Mouse (Mus musculus): ENCODE measurements around the gene Zdhhc6.

The Zdhhc6 gene

DNA sequence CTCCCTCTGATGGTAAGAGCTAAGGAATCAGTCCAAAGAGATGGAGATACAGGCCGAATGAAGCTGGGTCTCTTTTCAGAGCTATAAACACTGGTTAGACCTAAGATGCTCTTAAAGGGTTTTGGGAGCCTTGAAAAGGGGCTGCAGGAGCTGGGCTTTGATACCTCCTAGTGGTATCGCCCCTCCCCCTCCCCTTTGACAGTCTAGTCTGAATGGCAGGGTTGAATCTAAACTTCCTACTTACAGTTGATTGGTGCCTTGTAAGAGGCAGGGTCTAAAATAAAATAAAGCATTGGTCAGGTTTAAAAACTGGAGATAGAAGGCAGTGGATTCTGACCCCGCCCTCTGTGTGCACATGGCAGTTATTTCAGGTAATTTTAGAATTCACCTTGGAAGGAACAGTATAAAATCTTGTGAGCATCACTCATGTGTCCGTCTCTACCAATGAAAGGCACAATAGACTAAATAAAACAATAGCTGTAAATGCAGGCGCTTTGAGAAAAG lies 61.3 kb downstream of the Zdhhc6 start:
- peak; percentile 48 for DNase-seq

DNA sequence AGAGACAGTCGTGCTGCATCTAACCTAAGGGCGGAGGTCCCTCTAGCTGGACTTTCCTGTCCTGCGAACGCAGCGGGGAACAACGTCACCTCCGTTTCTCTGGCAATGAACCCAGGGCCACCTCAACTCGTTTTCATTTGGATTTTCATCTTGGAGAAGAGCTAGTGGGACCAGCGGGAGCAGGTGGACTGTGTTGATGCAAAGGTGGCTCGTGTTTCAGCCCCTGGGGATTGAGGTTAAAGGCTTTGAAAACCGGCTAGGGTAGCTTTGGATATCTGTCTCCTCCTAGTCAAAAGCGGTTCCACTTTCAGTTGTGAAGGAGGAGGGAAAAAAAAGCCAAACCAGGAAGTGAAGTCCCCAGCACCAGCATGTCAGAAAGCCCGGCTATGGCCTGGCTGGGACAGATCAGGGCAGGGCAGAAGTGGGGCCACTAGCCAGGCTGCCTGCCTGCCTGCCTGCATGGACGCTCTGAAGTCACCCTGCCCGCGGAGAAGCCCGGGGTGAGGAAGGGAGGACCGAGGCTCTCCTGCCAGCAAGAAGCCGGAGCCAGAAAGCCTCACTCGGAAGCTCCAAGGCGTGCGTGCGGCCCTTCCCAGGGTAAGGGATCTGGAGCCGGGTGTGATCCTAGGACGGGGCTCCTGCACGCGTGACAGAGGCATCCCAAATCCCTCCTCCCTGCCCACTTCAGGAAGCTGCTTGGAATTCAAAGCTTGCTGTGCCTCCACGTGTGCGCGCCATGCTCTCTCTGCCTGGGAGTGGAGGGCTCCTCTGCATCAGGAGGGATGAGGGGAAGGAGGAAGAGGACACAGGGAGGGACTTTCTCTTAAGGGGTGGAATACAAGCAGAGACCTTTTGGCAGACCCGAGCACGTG lies 62.0 kb downstream of the Zdhhc6 start:
- DNase-seq: peak; percentile 74

DNA sequence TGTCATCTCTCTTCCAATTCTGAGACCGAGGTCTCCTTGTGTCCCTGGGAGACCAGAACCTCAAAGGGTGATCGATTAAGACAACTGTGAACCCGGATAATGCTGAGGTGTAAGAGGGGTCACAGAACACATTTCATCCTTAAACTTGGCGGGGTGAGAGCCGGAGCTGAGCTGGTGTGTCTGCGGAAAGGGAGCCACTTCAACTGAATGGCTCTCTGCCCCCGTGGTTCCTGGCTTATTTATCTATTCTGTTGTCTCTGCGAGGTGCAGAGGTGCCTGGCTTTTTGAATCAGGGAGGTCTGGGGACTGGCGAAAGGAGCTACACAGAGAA lies 62.6 kb downstream of the Zdhhc6 start:
- DNase-seq: peak; percentile 39

DNA sequence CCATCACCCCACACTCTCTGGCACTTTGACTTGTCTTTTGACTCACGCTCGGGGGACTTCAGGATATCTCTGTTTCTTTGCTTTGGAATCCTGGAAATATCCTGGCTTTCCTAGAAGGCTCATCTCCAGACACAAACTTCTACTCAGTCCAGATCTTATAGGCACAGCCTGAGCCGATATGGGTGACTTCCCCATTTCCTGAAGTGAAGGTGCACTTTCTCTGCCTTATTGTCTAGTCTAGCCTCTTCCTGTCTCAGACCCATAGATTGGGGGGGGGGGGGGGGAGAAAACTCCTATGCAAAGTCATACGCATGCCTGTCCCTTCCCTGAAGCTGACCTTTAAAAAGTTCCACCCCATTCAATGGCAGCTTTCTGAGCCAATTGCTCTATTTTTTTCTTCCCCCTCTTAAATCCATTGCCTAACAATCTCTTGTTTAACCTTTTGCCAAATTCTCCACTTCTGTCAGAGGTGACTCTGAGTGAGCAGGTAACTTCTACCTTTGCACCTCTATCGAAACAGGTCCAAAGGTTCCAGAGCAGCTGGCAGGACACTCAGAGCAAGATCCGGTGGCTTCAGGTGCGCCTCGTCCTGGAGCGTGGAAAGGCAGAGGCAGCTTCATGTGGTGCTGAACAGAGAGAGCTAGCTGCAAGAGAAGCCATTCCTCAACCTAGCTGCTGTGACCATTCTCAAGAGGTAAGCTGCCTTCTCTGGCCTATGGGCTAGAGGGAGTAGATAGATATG lies 64.3 kb downstream of the Zdhhc6 start, which contains the start of gene Acsl5:
Gene Acsl5, plus strand, starts transcription at position 556 of the 742 bp plus-strand sequence.
- DNase-seq: no peak

DNA sequence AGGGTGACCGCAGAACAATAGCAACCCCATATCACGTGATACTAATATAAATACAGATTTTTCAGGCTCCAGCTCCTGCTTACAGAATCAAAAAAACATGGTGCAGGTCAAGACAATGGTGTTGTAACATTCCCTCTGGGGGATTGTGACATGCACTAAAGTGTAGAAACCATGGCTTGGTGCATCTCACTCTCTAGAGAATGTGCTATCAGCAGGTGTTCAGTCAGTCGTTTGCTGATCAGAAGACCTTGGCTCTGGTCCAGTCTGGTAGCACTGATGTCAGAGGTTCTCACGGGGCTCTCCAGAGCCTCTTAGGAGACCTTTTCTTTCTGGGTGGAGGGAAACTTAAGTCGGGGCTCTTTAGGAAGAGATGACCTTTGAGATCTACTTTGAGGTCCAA lies 65.4 kb downstream of the Zdhhc6 start:
- no peak for DNase-seq

DNA sequence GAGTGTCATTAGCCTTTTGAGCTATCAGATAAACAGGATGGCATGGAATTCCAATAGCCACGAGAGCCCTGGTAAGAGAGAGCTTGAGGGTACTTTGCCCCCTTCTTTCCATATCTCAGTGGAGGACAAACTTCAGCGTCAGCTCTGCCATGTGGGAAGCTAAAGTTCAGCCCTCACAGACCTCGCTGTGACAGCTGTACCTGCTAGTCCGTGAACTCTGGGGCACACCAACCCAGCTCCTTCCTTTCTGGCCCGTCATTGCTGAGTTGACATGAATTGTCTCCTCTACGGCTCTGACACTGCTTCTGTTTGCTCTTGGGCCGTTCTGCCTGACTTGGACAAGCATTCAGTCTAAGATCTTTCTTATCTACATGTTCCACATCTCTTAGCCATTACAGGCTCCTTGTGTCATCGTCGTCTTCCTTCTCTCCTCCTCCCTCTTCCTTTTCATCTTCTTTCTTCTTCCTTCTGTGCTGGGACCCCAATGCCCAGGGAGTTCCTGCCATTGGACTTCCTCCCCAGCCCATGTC lies 67.8 kb downstream of the Zdhhc6 start:
- no peak for DNase-seq

DNA sequence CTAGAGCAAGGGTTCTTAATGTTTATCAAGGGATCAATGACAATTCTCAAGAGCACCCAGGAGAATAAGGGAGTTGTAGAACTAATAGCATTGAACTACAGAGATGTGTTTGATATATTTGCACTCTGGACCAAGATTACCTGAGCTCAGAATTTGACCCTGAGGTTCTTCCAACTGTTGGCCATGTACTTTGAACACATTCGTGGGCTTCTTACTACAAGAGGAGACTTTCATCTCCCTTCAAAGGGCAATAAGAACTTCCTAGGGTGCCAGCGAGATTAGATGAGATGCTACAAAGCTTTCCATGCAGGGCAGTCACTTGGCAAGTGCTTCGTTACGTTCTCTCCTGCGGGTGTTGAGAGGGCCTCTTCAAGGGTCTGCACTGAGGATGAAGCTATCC lies 68.3 kb downstream of the Zdhhc6 start:
- no peak for DNase-seq

DNA sequence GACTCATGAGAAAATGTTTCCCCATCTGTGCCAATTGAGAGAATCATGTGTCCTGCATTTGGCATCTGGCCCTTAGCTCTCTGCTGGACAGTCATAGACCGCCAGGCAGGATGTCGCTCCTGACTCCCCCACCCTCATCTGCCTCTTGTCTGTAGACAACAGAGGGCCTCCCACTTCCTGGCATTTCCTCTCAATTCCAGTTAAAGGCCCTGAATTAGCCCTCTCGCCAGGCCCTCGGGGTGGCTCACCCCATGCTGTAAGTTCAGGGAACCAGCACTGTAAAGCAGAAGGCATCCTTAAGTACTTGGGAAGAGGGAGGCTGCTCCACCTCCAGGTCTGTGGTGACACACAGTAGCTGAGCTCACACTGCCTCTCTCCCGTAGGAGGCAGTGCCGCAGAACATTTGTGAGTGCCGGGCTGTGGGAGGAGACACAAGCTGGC lies 71.0 kb downstream of the Zdhhc6 start:
- peak; percentile 94 for DNase-seq

DNA sequence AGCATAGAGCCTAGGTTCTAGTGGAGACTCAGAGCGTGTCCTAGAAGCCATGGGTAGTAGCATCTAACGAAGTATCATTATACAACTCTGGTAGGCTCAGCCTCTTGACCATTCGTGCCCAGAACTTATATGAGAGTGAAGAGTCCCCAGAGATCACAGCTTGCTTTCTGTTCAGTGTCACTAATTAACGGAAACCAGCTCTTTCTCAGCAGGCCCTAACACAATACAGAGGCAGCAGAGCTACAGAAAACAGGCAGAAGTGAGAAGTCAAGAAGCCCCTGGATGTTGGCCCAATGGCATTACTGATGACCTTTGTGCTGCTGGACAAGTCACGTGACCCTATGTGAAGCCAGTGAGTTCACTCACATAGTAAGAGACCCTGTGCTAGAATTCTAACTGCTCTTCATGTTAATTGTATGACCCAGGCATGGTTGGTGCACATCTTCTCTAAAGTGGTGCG lies 74.6 kb downstream of the Zdhhc6 start, which contains the start of gene Gucy2g:
Gene Gucy2g, minus strand, starts transcription at position 51 of the 460 bp plus-strand sequence.
- DNase-seq: no peak

DNA sequence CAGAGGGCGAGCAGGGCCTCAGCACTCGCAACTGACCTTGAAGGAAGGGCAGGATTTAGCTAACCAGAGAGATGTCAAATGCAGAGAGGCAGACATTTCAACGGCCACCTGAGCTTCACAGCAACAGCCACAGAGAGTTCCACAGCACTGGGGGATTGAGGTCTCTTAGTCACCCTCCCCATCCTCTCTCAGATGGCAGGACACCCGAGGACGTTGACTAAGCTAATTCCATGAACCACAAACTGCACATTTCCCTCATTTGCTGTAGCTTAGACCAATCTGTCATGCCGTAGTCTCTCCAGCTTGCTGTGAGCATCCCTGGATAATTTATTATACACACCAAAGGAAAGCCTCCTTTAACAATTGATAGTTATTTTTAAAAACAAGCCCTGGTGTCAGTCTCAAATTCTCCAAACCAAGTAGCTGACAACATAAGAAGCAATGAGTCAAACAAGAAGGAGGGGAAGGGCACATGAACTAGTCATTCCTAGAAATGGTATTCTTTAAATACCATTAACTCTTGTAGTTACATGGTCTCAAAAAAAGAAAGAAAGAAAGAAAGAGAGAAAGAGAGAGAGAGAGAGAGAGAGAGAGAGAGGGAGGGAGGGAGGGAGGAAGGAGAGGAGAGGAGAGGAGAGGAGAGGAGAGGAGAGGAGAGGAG lies 75.9 kb downstream of the Zdhhc6 start:
- no peak for DNase-seq

DNA sequence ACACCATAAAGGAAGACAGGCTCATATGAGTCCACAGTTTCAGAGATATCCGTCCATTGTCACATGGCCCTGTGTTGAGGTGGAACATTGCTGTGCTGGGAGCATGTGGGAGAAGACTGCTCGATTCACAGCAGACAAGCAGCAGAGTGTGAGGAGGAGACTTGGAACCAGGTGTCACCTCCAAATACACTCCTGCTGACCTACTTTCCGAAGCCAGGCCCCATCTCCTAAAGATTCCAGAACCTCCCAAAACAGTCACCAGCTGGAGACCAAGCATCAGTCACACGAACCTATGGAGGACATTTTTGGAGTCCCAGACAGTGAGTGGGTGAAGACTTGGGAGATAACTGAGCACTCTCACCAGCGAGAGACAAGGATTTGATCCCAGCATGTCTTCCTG lies 79.3 kb downstream of the Zdhhc6 start:
- no peak for DNase-seq

DNA sequence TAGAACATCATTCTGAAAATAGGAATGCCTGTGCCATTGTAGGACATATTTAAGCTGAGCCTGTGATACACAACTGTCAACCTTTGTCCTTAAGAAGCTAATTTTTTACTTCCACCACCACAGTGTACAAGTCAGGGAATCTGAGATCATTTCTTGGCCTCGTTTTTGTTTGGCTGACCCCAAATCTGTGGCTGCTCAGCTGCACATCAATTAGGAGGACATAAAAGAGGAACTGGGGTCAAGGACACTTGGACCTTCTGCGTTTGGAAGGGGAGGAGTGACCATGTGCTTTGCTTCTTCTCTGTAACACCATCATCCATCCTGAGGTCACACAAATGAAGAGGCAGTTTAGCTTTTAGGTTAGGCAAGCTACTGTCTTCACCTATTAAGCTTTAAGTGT lies 79.8 kb downstream of the Zdhhc6 start:
- DNase-seq: peak; percentile 71

DNA sequence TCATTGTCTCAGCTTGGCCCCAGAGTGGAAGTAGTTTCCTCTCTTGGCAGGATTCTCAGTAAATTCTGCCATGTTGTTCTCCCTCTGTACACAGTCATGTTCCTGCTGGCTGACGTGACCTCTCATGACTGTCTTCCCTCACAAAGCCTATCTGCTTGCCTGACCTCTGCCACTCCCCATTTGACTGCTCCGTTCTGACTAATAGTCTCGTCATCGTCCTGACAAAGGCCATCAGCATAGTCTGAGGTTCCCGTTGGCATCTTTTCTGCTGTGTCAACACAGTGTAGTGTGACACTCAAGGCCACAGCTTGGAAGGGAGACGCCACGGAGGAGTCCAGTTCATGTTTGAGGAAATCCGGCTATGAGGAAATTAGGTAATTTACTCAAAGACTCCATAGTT lies 83.7 kb downstream of the Zdhhc6 start:
- peak; percentile 78 for DNase-seq

DNA sequence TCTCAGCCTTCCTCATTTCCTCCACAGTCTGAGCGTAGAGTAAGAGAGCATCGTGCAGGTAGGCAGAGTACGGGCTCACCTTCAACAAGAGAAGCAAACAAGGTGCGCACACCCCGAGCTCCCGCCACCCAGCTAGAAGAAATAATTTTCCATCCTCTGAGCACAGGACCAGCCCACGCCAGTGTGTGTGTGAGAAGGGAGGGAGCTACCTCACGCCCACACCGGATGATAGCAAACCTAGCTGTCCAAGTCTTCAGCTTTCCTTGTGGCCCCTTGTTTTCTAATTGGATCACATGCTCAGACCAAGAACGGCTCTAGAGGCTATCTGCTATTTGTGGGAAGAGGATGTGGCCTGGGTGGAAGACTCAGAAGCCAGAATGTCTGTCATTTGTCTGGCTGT lies 84.8 kb downstream of the Zdhhc6 start:
- DNase-seq: no peak

DNA sequence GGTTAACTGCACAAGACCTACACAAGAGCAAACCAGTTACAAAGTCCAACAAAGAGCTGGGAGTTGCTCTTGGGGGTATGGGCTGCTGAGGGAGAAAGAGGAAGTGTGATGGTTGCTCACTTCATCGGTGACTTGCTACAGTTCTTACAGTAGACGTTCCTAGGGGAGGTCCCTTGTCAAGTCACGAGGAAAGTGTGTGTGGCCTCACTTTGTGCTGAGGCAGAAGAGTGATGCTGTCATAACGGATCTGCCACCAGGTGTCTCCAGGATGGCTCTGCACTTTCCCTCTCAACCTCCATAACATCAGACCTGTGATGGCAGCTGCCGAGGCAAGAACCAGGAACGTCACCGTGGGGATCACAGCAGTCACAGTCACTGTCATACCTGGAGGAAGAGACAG lies 88.7 kb downstream of the Zdhhc6 start:
- DNase-seq: no peak

DNA sequence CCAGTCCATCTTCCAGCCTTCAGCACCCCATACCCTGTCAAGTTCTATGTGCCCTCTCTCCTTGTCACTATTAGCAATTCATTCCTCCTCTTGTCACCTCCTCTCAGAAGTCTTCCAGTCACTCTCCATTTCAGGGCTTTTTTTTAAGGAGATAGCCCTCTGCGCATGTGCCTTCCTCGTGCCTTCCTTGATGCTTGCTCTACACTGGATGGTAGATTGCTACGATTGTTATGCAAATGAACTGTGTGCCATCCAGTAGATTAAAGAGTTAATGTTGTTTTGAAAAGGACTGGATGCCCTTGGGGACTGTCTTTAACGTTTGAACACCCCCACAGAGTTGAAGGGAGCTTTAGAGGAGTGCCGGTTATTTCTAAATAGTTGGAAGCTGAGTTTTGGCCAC lies 89.2 kb downstream of the Zdhhc6 start:
- DNase-seq: no peak

DNA sequence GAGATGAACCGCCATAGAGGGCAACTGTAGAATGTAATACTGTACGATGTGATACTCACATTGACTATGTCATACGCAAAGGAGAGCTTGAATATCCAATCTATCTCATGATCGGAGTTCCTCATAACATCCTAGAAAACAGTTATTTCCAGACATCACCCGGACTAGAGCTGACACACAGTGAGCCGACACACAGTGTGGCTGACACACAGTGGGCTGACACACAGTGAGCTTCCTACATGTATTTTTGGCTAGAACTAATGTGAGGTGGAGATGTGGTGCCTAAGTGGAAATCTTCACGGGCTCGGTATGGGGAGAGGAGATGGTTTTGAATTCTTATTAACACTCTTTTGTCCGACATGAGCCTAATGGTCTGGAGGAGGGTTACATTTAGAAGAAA lies 93.6 kb downstream of the Zdhhc6 start:
- no peak for DNase-seq
